Mouse (Mus musculus) CH12.LX (cell line): ENCODE measurements at regions not wholly inside any gene's neighbourhood (a gene's known extent, or its start where the extent isn't known, plus 50 kb on each side); places are given as distances from the start of the nearest gene placed in this dataset.

Experiments used
- CHD1 ChIP-seq: IDR thresholded peaks from 2 replicates; pipeline ENCODE4 v1.6.1; 2012; ENCODE audit warnings: low read depth, low read length, improper control_type of control experiment, inconsistent platforms
- CHD2 ChIP-seq: IDR thresholded peaks from 2 replicates; pipeline ENCODE4 v1.6.1; 2011; ENCODE audit warnings: low read length, improper control_type of control experiment
- CTCF ChIP-seq, 2 experiments: IDR thresholded peaks in 1 of 2; conservative IDR thresholded peaks in 1 of 2; 2 replicates each; pipeline ENCODE4 v1.5.1; 2011 to 2012; ENCODE audit warnings: low read depth in 2 of 2, low read length in 2 of 2, improper control_type of control experiment in 1 of 2, inconsistent platforms in 1 of 2, mild to moderate bottlenecking in 1 of 2, moderate library complexity in 1 of 2
- E2F4 ChIP-seq: IDR thresholded peaks from 2 replicates; pipeline ENCODE4 v1.6.1; 2011; ENCODE audit warnings: low read depth, low read length, improper control_type of control experiment; ENCODE audit not compliant: insufficient replicate concordance
- EP300 ChIP-seq: IDR thresholded peaks from 2 replicates; pipeline ENCODE4 v1.6.1; 2011; ENCODE audit warnings: low read length, improper control_type of control experiment
- JUND ChIP-seq: conservative IDR thresholded peaks from 2 replicates; pipeline ENCODE4 v1.6.1; 2011; ENCODE audit warnings: low read depth, low read length, improper control_type of control experiment
- MAX ChIP-seq: IDR thresholded peaks from 2 replicates; pipeline ENCODE4 v1.6.1; 2011; ENCODE audit warnings: low read length, improper control_type of control experiment
- MYC ChIP-seq: IDR thresholded peaks from 2 replicates; pipeline ENCODE4 v1.6.1; 2011; ENCODE audit warnings: low read depth, mild to moderate bottlenecking, improper control_type of control experiment, low read length
- POLR2A ChIP-seq: IDR thresholded peaks from 2 replicates; pipeline ENCODE4 v1.6.1; 2011; ENCODE audit warnings: low read depth, mild to moderate bottlenecking, improper control_type of control experiment, low read length
- ZMIZ1 ChIP-seq: IDR thresholded peaks from 2 replicates; pipeline ENCODE4 v1.6.1; 2012; ENCODE audit warnings: low read depth, mild to moderate bottlenecking, inconsistent platforms, low read length, improper control_type of control experiment

GRCm38 (mm10) chr17:51585263-51585662, 247.8 kb downstream of the Satb1 start:
- TF ChIP-seq CHD2 (no peak), CTCF (conservative IDR thresholded peaks at IDR 0.05 in 1 of 2, IDR thresholded peaks at IDR 0.05 in 1 of 2; ENCODE audit: low read depth in 2 of 2, low read length in 2 of 2) (no peak), ZMIZ1 (no peak), POLR2A (no peak), EP300 (no peak), MAX (no peak), JUND (no peak), E2F4 (no peak), CHD1 (no peak), MYC (no peak)
